Mouse (Mus musculus) cerebellum, adult 11-12 months (tissue): Measurements from ENCODE around the gene Gm45062.

Experiments used
- DNase-seq: peaks from one replicate; pipeline ENCODE4 v3.0.0; 2022

The Gm45062 gene

GRCm38 (mm10) chr6:8421421-8421820, 162.2 kb downstream of the Gm45062 start:
- DNase-seq, result no peak

- DNase-seq, result peak; percentile 43
Observed at GRCm38 (mm10) chr6:8421959-8422581, 162.8 kb downstream of the Gm45062 start.

- DNase-seq, result no peak
Observed at GRCm38 (mm10) chr6:8423142-8423541, 163.9 kb downstream of the Gm45062 start.

GRCm38 (mm10) chr6:8427692-8428091, 168.4 kb downstream of the Gm45062 start:
- DNase-seq, result no peak

GRCm38 (mm10) chr6:8430610-8431234, 171.5 kb downstream of the Gm45062 start:
- DNase-seq, result no peak

- DNase-seq, result no peak
Observed at GRCm38 (mm10) chr6:8433179-8433578, 173.9 kb downstream of the Gm45062 start.

GRCm38 (mm10) chr6:8437937-8438336, 178.7 kb downstream of the Gm45062 start:
- DNase-seq, result no peak

GRCm38 (mm10) chr6:8441814-8442213, 182.6 kb downstream of the Gm45062 start:
- DNase-seq, result no peak

- no peak for DNase-seq
Observed at GRCm38 (mm10) chr6:8446786-8447185, 187.5 kb downstream of the Gm45062 start.

GRCm38 (mm10) chr6:8455599-8455998, 196.3 kb downstream of the Gm45062 start:
- DNase-seq, result no peak

- no peak for DNase-seq
Observed at GRCm38 (mm10) chr6:8458596-8458995, 199.3 kb downstream of the Gm45062 start.

GRCm38 (mm10) chr6:8462447-8462846, 203.2 kb downstream of the Gm45062 start:
- no peak for DNase-seq

GRCm38 (mm10) chr6:8465388-8465787, 206.1 kb downstream of the Gm45062 start:
- DNase-seq, result no peak

- no peak for DNase-seq
Observed at GRCm38 (mm10) chr6:8465985-8466384, 206.7 kb downstream of the Gm45062 start.

- DNase-seq, result no peak
Observed at GRCm38 (mm10) chr6:8467667-8468337, 208.6 kb downstream of the Gm45062 start.

- DNase-seq, result no peak
Observed at GRCm38 (mm10) chr6:8469918-8470317, 210.7 kb downstream of the Gm45062 start.

GRCm38 (mm10) chr6:8472125-8472524, 212.9 kb downstream of the Gm45062 start:
- no peak for DNase-seq

- no peak for DNase-seq
Observed at GRCm38 (mm10) chr6:8472915-8473314, 213.7 kb downstream of the Gm45062 start.

- DNase-seq, result no peak
Observed at GRCm38 (mm10) chr6:8473498-8473897, 214.2 kb downstream of the Gm45062 start.

- DNase-seq, result no peak
Observed at GRCm38 (mm10) chr6:8474316-8474715, 215.1 kb downstream of the Gm45062 start.

GRCm38 (mm10) chr6:8474820-8475219, 215.6 kb downstream of the Gm45062 start:
- DNase-seq, result no peak

- DNase-seq, result no peak
Observed at GRCm38 (mm10) chr6:8479176-8479575, 219.9 kb downstream of the Gm45062 start.

- DNase-seq, result no peak
Observed at GRCm38 (mm10) chr6:8484437-8485275, 225.4 kb downstream of the Gm45062 start.
